Mouse (Mus musculus): ENCODE data around the gene Gm3139.
"Not testable (repeated sequence)": the region's sequence is repeated elsewhere in the genome, so short reads cannot be mapped to it uniquely, and the experiment has no call there.

Gene Gm3139

GRCm38 (mm10) chr5:94525987-94526386, at the start of gene Gm3139:
Gene Gm3139 (plus strand): TSS chr5:94526287.
- DNase-seq (ENCODE audit: low spot score), result not testable (repeated sequence)
